Mouse (Mus musculus): ENCODE data around the gene Cbr4. TPM values are rescaled to one million over a fixed set of nuclear protein-coding genes. Genes with fewer than 3 reads are reported as not detected.

Gene Cbr4
- 10 to 100 TPM; 18.9 to 19.0 TPM for total RNA-seq (2021)
- long read RNA-seq, experiment 1, full-length matches to known transcripts, result 11 of 18 reads
- long read RNA-seq, experiment 1, partial matches to known transcripts, result 1 of 18 reads
- long read RNA-seq, experiment 1, other reads (novel, unspliced or antisense), result 6 of 18 reads
- long read RNA-seq, experiment 2, full-length matches to known transcripts, result 9 of 12 reads
- long read RNA-seq, experiment 2, partial matches to known transcripts, result 0 of 12 reads
- long read RNA-seq, experiment 2, other reads (novel, unspliced or antisense), result 3 of 12 reads

GRCm38 (mm10) chr8:61487597-61488156 lies at the start of gene Cbr4:
Cbr4 (plus strand) TSS chr8:61487734.
- peak; percentile 88 to 89 for DNase-seq (ENCODE audit: low spot score in 2 of 2)

- DNase-seq (ENCODE audit: low spot score in 2 of 2), result no peak
These were observed 44.5 kb upstream of the Cbr4 start for GRCm38 (mm10) chr8:61442988-61443387.

- DNase-seq (ENCODE audit: low spot score in 2 of 2), result no peak
These were observed 43.2 kb upstream of the Cbr4 start for GRCm38 (mm10) chr8:61444358-61444757.

GRCm38 (mm10) chr8:61446329-61446728 lies 41.2 kb upstream of the Cbr4 start:
- DNase-seq (ENCODE audit: low spot score in 2 of 2), result no peak

- DNase-seq (ENCODE audit: low spot score in 2 of 2), result no peak
These were observed 39.4 kb upstream of the Cbr4 start for GRCm38 (mm10) chr8:61448100-61448499.

GRCm38 (mm10) chr8:61448881-61449280 lies 38.7 kb upstream of the Cbr4 start:
- DNase-seq (ENCODE audit: low spot score in 2 of 2), result no peak

- DNase-seq (ENCODE audit: low spot score in 2 of 2), result no peak
These were observed 36.5 kb upstream of the Cbr4 start for GRCm38 (mm10) chr8:61450916-61451575.

GRCm38 (mm10) chr8:61451721-61452337 lies 35.7 kb upstream of the Cbr4 start:
- no peak for DNase-seq (ENCODE audit: low spot score in 2 of 2)

- no peak for DNase-seq (ENCODE audit: low spot score in 2 of 2)
These were observed 27.8 kb upstream of the Cbr4 start for GRCm38 (mm10) chr8:61459763-61460162.

GRCm38 (mm10) chr8:61462221-61462620 lies 25.3 kb upstream of the Cbr4 start:
- DNase-seq (ENCODE audit: low spot score in 2 of 2), result no peak

GRCm38 (mm10) chr8:61464393-61464792 lies 23.1 kb upstream of the Cbr4 start:
- no peak for DNase-seq (ENCODE audit: low spot score in 2 of 2)

GRCm38 (mm10) chr8:61466696-61467552 lies 20.6 kb upstream of the Cbr4 start:
- DNase-seq (ENCODE audit: low spot score in 2 of 2), result no peak

- no peak for DNase-seq (ENCODE audit: low spot score in 2 of 2)
These were observed 20.1 kb upstream of the Cbr4 start for GRCm38 (mm10) chr8:61467553-61467815.

- peak in 1 of 2 experiments; percentile 15 for DNase-seq (ENCODE audit: low spot score in 2 of 2)
These were observed 17.3 kb upstream of the Cbr4 start for GRCm38 (mm10) chr8:61470213-61470612.

- no peak for DNase-seq (ENCODE audit: low spot score in 2 of 2)
These were observed 12.3 kb upstream of the Cbr4 start for GRCm38 (mm10) chr8:61475251-61475673.

- DNase-seq (ENCODE audit: low spot score in 2 of 2), result no peak
These were observed 11.4 kb upstream of the Cbr4 start for GRCm38 (mm10) chr8:61476160-61476559.

GRCm38 (mm10) chr8:61478150-61478549 lies 9.4 kb upstream of the Cbr4 start:
- no peak for DNase-seq (ENCODE audit: low spot score in 2 of 2)

- DNase-seq (ENCODE audit: low spot score in 2 of 2), result no peak
These were observed 8.7 kb upstream of the Cbr4 start for GRCm38 (mm10) chr8:61478793-61479192.

GRCm38 (mm10) chr8:61479506-61480214 lies 7.9 kb upstream of the Cbr4 start:
- peak; percentile 57 to 62 for DNase-seq (ENCODE audit: low spot score in 2 of 2)

GRCm38 (mm10) chr8:61480260-61480967 lies 7.1 kb upstream of the Cbr4 start:
- DNase-seq (ENCODE audit: low spot score in 2 of 2), result no peak
